18 mouse cellular contexts compared by ENCODE assay signal in genomic region chr5:117589266-117589665, GRCm38 (mm10).
"Had no signal": no experiment of that assay in that cellular context is flagged by ENCODE, and none has a peak within 500 bp of the region (broad histone marks: within the 10 kb centered on the region; RNA-seq: fewer than 3 reads in every experiment).

No protein-coding gene starts in this region.

- H3K4me1 ChIP-seq: liver, embryonic 15.5 days; lung, embryonic 15.5 days; megakaryocyte, embryonic 14.5 days; midbrain, embryonic 13.5 days; neural tube, embryonic 12.5 days; stomach, embryonic 15.5 days had no signal

- H3K4me2 ChIP-seq: liver, embryonic 15.5 days; lung, embryonic 15.5 days; midbrain, embryonic 13.5 days; midbrain, embryonic 15.5 days; neural tube, embryonic 12.5 days; stomach, embryonic 15.5 days had no signal

- H3K36me3 ChIP-seq: liver, embryonic 15.5 days; lung, embryonic 15.5 days; midbrain, embryonic 13.5 days; midbrain, embryonic 15.5 days; neural tube, embryonic 12.5 days; stomach, embryonic 15.5 days had no signal

- H3K9ac ChIP-seq: liver, embryonic 15.5 days; liver, postnatal 0 days; lung, embryonic 15.5 days; midbrain, embryonic 13.5 days; midbrain, embryonic 15.5 days; neural tube, embryonic 12.5 days; stomach, embryonic 15.5 days had no signal

- DNase-seq: liver, postnatal 0 days; lung, adult 2 months; lung, postnatal 14 days; lung, postnatal 36 days; right cerebral cortex, postnatal 14 days; thymus, adult 2 months; thymus, postnatal 25 days; thymus, postnatal 4 days had no signal

- H3K4me3 ChIP-seq: liver, embryonic 15.5 days; lung, embryonic 15.5 days; megakaryocyte, embryonic 14.5 days; midbrain, embryonic 13.5 days; midbrain, embryonic 15.5 days; neural tube, embryonic 12.5 days; stomach, embryonic 15.5 days had no signal

- H3K27me3 ChIP-seq: liver, embryonic 15.5 days; megakaryocyte, embryonic 14.5 days; midbrain, embryonic 13.5 days; midbrain, embryonic 15.5 days; neural tube, embryonic 12.5 days; stomach, embryonic 15.5 days had no signal

- H3K9me3 ChIP-seq: liver, embryonic 15.5 days; lung, embryonic 15.5 days; megakaryocyte, embryonic 14.5 days; midbrain, embryonic 13.5 days; midbrain, embryonic 15.5 days; neural tube, embryonic 12.5 days; stomach, embryonic 15.5 days had no signal

- ATAC-seq: liver, postnatal 0 days; lung, postnatal 0 days; midbrain, embryonic 13.5 days; midbrain, embryonic 15.5 days had no signal

- H3K27ac ChIP-seq: liver, embryonic 15.5 days; lung, embryonic 15.5 days; macrophage; midbrain, embryonic 13.5 days; midbrain, embryonic 15.5 days; neural tube, embryonic 12.5 days; stomach, embryonic 15.5 days; stomach, postnatal 0 days had no signal
